Mouse (Mus musculus): ENCODE data around the gene Zfp799. TPM values are rescaled to one million over a fixed set of nuclear protein-coding genes. Genes with fewer than 3 reads are reported as not detected.
A peak's percentile ranks its signal among the peaks of the same experiment; 100 is the strongest.

The Zfp799 gene
- polyA plus RNA-seq, 1 experiment: 5.1 TPM

DNA sequence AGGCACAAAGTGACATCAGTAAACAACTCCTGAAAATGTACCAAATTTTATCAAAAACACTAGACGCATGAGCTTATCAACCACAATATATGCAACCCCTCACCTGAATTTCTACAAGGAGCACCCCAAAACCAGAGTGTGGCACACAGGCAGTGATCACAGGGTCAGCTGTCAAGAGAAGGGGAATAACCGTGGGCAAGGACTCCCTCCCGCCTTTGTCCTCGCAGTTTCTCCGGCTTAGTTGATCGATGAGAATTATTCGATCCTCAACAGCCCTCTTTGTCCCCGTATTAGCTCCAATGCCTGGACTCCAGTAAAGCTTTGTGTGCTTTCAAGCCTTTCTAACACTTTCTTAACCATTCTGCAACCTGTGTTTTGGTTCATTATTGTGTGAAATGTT lies 21.1 kb downstream of the Zfp799 start:
- Histone ChIP-seq H3K4me1 (ENCODE audit: control insufficient read depth, insufficient read depth, low read length) (no peaks in the 10 kb centered on the region), H3K27ac (ENCODE audit: control insufficient read depth, insufficient read depth, low read depth, low read length, poor library complexity) (no peak overlapping the region), H3K4me3 (replicated peaks; ENCODE audit: control insufficient read depth, low read depth, low read length) (no peak overlapping the region)
- TF ChIP-seq POLR2A (IDR thresholded peaks at IDR 0.05; ENCODE audit: borderline replicate concordance, control insufficient read depth, low read depth, low read length) (no peak), CTCF (IDR thresholded peaks at IDR 0.05; ENCODE audit: control insufficient read depth, insufficient read depth, low read length) (no peak)
- 24% methylated on average over 8 of the region's 8 CpGs for WGBS

DNA sequence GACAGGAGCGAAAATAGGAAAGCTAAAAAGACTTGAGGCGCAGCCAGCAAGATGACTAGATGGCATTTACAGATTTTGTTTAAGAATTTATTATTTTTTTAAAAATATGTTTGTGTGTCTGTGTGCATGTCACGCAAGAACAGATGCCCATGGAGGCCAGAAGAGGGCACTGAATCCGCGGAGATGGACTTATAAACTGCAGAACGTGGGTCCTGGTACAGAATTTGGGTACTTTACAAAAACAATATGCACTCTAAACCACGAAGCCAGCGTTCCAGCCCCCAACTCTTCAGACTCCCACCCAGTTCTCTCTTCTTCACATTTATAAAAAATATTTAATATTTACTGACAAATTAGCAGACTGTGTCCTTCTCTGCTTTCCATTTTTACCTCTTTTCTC lies 40.8 kb downstream of the Zfp799 start:
- H3K4me1 ChIP-seq (ENCODE audit: control insufficient read depth, insufficient read depth, low read length): peaks cover 1% of the 10 kb centered on the region; the same call in 1 of the 2 replicates
- TF ChIP-seq POLR2A (IDR thresholded peaks at IDR 0.05; ENCODE audit: borderline replicate concordance, control insufficient read depth, low read depth, low read length): no peak
- no peak overlapping the region for H3K4me3 ChIP-seq (replicated peaks; ENCODE audit: control insufficient read depth, low read depth, low read length)
- no peak overlapping the region for H3K27ac ChIP-seq (ENCODE audit: control insufficient read depth, insufficient read depth, low read depth, low read length, poor library complexity)
- WGBS: 82% methylated on average over 8 of the region's 8 CpGs

DNA sequence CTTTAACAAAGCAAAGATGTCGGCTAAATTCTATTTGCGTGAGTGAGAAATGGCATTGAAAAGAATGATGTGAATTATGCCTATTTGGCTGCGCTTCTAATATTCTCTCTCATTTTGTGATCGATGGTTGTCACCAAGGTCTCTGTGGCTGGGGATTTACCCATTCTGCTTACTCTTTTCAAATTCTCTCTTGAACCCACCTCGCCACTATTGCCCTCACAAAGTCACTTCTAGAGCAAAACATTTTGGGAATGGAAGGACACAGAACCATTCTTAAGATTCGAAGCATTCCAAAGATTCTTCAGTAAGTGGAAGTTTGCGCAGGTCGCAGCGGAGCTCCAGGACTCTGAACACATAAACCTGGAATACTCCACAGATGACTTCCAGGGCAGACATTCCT lies 41.5 kb downstream of the Zfp799 start:
- H3K27ac ChIP-seq (ENCODE audit: control insufficient read depth, insufficient read depth, low read depth, low read length, poor library complexity): no peak overlapping the region
- H3K4me1 ChIP-seq (ENCODE audit: control insufficient read depth, insufficient read depth, low read length): peaks cover 1% of the 10 kb centered on the region; the same call in 1 of the 2 replicates
- peak overlapping the region; percentile 98 for H3K4me3 ChIP-seq (replicated peaks; ENCODE audit: control insufficient read depth, low read depth, low read length)
- TF ChIP-seq POLR2A (IDR thresholded peaks at IDR 0.05; ENCODE audit: borderline replicate concordance, control insufficient read depth, low read depth, low read length): no peak
- no peak for TF ChIP-seq CTCF (IDR thresholded peaks at IDR 0.05; ENCODE audit: control insufficient read depth, insufficient read depth, low read length)
- 22% methylated on average over 9 of the region's 9 CpGs for WGBS

DNA sequence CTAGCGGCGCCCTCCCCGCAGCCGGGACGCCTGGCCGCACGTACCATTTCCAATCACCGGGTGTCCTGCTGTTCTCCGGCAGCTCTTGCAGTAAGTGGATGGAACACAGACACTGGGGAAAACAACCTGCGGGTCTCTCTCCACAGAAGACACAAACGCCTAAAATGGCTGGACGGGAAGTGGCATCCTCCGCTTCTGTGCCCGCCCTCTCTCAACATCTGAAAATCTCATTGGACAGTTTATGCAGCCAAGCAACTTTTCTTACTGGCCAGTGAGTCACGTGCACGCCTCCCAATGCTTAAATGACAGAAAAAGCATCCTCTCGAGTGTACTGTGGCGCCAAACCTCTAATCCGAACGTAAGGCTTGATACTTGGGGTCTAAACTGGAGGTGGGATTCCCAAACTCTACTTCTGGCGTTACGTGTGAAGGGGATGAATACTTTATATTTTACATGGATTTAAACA lies 41.9 kb downstream of the Zfp799 start, which contains the start of gene Zfp871:
Zfp871 (minus strand) TSS at position 194 of the 466 bp plus-strand sequence.
- peaks cover 1% of the 10 kb centered on the region; the same call in 1 of the 2 replicates for H3K4me1 ChIP-seq (ENCODE audit: control insufficient read depth, insufficient read depth, low read length)
- peak within 1 kb of the TSS; percentile 98 for H3K4me3 ChIP-seq (replicated peaks; ENCODE audit: control insufficient read depth, low read depth, low read length)
- H3K27ac ChIP-seq (ENCODE audit: control insufficient read depth, insufficient read depth, low read depth, low read length, poor library complexity): peak within 1 kb of the TSS; percentile 96
- TF ChIP-seq CTCF (IDR thresholded peaks at IDR 0.05; ENCODE audit: control insufficient read depth, insufficient read depth, low read length) (no peak), POLR2A (IDR thresholded peaks at IDR 0.05; ENCODE audit: borderline replicate concordance, control insufficient read depth, low read depth, low read length) (0 out of 2 replicates have a peak, but pooled peaks have one; percentile 43)
- WGBS: under 1% methylated on average over 22 of the region's 22 CpGs

DNA sequence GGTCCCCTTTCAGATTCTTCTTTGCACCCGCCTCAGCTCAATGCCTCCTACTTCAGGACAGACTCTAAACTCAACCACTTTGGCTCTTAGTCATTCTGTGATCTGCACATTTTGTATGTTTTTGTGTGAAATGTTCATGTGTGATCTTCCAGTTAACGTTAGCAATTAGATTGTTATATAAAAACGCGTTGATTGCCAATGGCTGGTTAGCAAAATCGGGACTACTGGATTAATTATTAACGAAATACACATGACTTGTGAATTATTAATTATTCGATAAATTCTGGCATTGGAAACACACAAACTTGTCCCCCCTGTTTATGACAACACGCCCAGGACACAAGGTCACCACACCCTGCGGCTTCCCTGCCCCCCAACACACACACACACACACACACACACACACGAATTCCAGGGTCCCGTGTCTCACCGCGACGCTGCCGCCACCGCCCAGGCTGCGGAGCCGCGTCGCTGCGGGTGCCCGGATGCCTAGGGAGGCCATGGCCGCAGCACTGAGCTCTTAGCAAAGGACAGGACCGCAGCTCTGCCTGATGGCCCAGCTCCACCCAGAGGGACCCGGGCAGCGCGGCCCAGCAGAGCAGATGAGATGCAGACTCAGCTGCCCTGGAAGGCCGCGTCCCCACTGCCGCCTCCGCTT lies 42.5 kb downstream of the Zfp799 start:
- WGBS: under 1% methylated on average over 31 of the region's 31 CpGs
- peaks cover 1% of the 10 kb centered on the region; the same call in 1 of the 2 replicates for H3K4me1 ChIP-seq (ENCODE audit: control insufficient read depth, insufficient read depth, low read length)
- peak overlapping the region; percentile 98 for H3K4me3 ChIP-seq (replicated peaks; ENCODE audit: control insufficient read depth, low read depth, low read length)
- TF ChIP-seq CTCF (IDR thresholded peaks at IDR 0.05; ENCODE audit: control insufficient read depth, insufficient read depth, low read length) (no peak), POLR2A (IDR thresholded peaks at IDR 0.05; ENCODE audit: borderline replicate concordance, control insufficient read depth, low read depth, low read length) (no peak; the same call in 1 of the 2 replicates)
- peak overlapping the region; percentile 96 for H3K27ac ChIP-seq (ENCODE audit: control insufficient read depth, insufficient read depth, low read depth, low read length, poor library complexity)

DNA sequence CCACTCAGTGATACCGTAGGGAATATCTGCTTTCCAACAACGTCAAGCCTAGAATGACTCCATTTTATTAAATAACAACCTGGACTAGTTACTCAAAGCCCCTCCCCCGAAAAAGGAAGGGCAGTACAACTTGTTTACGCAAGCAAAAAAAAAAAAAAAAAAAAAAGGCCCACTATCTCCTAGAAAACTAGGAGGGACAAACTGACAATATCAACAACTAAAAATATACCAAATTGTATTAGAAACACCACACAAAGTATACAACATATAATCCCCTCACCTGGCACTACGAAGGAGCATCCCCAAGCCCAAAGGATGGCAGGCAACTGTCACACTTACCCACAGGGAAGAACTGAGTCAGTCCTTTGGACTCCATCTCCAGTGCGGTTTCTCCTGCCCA lies 43.1 kb downstream of the Zfp799 start:
- 56% methylated on average over 6 of the region's 6 CpGs for WGBS
- Histone ChIP-seq H3K27ac (ENCODE audit: control insufficient read depth, insufficient read depth, low read depth, low read length, poor library complexity) (no peak overlapping the region), H3K4me3 (replicated peaks; ENCODE audit: control insufficient read depth, low read depth, low read length) (peak overlapping the region; percentile 98), H3K4me1 (ENCODE audit: control insufficient read depth, insufficient read depth, low read length) (peaks cover 1% of the 10 kb centered on the region; the same call in 1 of the 2 replicates)
- TF ChIP-seq CTCF (IDR thresholded peaks at IDR 0.05; ENCODE audit: control insufficient read depth, insufficient read depth, low read length) (no peak), POLR2A (IDR thresholded peaks at IDR 0.05; ENCODE audit: borderline replicate concordance, control insufficient read depth, low read depth, low read length) (no peak)

DNA sequence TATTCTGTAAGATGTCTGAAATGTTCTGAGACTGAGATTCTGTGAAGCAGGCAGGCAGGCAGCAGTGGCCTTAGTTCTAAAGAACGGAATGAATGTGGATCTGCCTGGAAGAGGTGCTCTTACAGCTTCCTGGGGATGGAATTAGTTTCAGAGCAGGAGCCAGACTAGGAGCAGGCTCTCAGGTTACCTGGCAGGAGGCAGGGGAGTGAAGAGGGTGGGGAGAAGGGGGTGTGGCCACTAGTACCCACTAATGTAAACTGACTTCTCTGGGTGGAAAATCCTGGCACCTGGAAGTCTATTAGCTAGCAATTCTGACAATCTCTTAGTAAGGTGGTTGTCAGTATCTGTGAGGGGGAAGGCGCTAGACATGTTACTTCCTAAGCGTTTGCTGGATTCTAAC lies 44.4 kb downstream of the Zfp799 start:
- 91% methylated on average over 3 of the region's 3 CpGs for WGBS
- no peak for TF ChIP-seq POLR2A (IDR thresholded peaks at IDR 0.05; ENCODE audit: borderline replicate concordance, control insufficient read depth, low read depth, low read length)
- no peak for TF ChIP-seq CTCF (IDR thresholded peaks at IDR 0.05; ENCODE audit: control insufficient read depth, insufficient read depth, low read length)
- H3K27ac ChIP-seq (ENCODE audit: control insufficient read depth, insufficient read depth, low read depth, low read length, poor library complexity): no peak overlapping the region
- H3K4me3 ChIP-seq (replicated peaks; ENCODE audit: control insufficient read depth, low read depth, low read length): no peak overlapping the region
- peaks cover 1% of the 10 kb centered on the region; the same call in 1 of the 2 replicates for H3K4me1 ChIP-seq (ENCODE audit: control insufficient read depth, insufficient read depth, low read length)

DNA sequence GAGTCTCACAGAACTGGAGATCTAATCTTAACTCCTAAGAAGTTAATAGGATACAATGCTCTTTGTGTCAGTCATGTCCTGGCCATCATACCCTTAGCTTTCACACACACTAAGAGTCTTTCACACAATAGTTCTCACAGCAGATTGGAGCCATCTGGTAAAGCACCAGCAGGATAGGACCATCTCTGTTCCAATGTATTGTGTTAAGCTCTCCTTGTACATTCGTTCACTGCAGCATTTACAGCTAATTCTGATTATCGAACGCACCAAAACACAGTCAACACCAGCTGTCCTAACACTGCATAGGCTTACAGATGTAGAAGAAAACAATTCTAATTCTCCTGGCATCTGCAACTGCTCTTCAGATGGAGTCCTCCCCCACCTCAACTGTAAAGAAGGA lies 52.5 kb downstream of the Zfp799 start:
- 94% methylated on average over 3 of the region's 3 CpGs for WGBS
- TF ChIP-seq POLR2A (IDR thresholded peaks at IDR 0.05; ENCODE audit: borderline replicate concordance, control insufficient read depth, low read depth, low read length) (no peak), CTCF (IDR thresholded peaks at IDR 0.05; ENCODE audit: control insufficient read depth, insufficient read depth, low read length) (no peak)
- H3K4me3 ChIP-seq (replicated peaks; ENCODE audit: control insufficient read depth, low read depth, low read length): no peak overlapping the region

More for the DNA sequence above, 52.5 kb downstream of the Zfp799 start:
- Histone ChIP-seq H3K27ac (ENCODE audit: control insufficient read depth, insufficient read depth, low read depth, low read length, poor library complexity) (no peak overlapping the region), H3K4me1 (ENCODE audit: control insufficient read depth, insufficient read depth, low read length) (no peaks in the 10 kb centered on the region)
